Mouse (Mus musculus) WW6 (cell line): ENCODE data around the gene Lrrc71.

Source experiments
- DNase-seq: peaks from one replicate; pipeline ENCODE4 v3.0.0-alpha.2; 2013; ENCODE audit warnings: low read depth, low spot score

Lrrc71 gene

DNA sequence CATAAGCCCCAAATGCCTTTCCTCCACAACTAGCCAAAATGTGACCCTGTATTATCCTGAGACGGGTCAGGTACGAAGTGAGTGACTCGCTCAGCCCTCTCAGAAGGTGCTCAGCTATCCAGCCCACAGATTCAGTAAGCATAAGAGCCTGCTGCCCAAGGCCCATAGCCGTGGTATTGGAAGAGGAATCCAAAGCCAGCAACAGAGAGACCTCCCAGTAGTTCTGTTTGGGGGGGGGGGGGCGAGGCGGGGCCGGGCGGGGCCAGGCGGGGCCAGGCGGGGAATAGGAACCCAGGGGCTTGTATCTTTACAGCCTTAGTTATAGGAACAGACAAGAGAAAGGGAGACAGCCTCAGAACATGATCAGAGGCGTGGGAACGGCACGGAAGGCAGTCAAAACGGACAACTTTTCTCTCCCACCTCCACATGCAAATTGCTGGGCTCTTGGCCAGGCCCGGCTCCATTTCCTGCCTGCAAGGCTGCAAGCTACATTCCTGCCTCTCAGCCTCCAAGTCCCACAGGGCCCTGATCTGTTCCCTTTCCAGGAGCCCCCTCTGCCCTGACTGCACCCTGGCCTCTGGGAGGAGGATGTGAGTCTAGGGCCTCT, 15.4 kb upstream of the Lrrc71 start:
- no peak for DNase-seq

- no peak for DNase-seq
Observed at GRCm38 (mm10) chr3:87763202-87763601, 14.8 kb upstream of the Lrrc71 start.

- DNase-seq, result no peak
Observed at GRCm38 (mm10) chr3:87761408-87762375, 13.3 kb upstream of the Lrrc71 start.

DNA sequence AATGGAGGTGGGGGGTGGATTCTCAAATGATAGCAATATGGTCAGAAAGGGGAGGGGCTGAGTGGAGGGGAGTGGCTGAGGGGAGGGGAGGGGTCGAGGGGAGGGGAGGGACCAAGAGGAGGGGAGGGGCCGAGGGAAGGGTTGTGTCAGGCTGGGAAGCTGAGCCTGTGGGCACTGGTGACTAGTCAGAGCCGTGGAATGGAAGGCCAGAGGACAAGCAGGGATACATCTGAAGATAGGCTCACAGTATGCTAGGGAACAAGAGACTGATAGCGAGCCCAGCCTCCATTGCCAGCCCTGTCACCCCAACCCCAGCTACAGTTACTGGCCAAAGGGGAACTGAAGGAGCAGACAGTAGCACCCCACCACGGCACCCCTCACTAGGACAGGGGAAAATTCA, 10.2 kb upstream of the Lrrc71 start:
- no peak for DNase-seq

- DNase-seq, result no peak
Observed at GRCm38 (mm10) chr3:87756488-87756887, 8.1 kb upstream of the Lrrc71 start.

DNA sequence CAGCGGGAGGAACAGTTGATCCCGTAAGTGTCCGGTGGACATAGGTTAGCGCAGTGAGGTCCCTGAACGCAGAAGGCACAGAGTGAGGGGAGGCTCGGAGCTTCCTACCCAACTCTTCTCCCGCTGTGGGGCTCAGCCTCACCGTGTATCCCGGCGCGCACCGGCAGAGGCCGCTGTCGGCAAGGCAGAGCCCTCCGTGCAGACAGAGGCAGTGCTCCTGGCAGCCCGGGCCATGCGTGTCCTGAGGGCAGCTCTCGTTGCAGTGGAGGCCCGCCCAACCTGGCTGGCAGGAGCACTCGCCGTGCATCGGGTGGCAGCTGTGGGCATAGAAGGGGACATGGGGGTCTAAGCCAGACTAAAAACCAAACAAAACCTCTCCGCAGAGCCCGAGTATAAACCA, 7.5 kb upstream of the Lrrc71 start:
- DNase-seq, result no peak

- DNase-seq, result no peak
Observed at GRCm38 (mm10) chr3:87753829-87754228, 5.4 kb upstream of the Lrrc71 start.

GRCm38 (mm10) chr3:87752567-87752966, 4.1 kb upstream of the Lrrc71 start:
- DNase-seq, result no peak

DNA sequence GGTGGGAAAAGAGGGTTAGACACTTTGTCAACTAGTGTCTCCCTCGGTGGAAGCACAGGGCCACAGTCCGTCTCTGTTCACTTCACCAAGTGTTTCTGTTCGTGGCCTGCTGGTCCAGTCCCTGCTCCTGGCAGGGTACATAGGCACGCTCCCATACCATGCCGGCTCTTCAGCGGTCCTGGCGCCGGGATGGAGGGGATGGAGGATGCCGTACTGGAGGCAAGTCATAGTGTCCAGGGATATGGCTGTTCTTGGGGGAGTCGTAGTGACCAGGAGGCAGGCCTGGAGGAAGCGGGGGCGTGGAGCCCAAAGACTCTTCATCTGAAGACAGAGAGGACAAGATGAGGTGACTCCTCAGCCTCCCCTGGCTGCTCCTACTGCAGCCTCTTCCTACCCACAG, 1.6 kb upstream of the Lrrc71 start:
- no peak for DNase-seq

DNA sequence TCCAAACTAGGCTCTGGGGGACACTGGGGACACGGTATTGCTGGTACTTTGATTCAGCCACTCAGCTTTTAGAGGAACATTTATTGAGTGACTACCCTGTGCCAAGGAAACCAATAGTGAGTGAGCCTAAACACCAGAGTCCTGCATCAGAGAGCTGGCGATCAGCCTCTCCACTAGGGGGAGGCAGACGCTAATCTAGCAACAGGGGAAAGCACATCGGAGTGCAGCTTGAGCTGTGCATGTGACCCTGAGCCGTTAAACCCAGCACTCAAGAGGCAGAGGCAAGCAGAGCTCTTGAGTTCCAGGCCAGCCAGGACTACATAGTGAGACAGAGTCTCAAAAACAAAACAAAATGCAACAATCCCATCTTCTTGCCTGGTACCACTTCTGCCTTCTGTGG, 611 bp upstream of the Lrrc71 start:
- DNase-seq, result no peak

DNA sequence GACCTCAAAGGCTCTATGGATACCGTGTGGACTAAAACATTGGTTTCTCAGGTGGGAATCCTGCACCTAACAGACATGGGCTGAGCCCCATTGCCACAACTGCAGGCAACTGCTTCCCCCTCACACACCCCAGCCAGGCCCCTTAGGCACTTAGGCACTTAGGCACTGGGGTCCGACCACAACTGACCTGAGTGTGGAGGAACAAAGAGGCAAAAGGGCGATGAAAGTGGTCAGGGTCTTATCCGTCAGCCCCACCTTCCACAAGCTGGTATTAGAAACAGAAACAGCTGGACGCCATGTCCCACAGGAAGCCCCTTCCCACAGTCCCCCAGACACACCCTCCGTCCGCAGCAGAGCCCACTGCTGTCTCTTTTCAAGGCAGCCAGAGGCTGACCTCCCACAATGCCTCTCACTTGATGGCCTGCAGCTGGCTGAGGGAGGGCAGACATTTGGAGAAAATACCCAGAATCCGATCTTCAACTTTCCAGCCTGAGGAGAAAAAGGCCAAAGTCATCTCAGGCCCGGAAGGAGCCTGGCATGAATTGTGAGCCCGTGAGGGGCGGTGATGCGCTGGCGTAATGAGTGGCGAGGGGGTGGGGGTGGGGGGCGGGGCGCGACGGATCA, 3.3 kb downstream of the Lrrc71 start:
- DNase-seq, result no peak

- DNase-seq, result no peak
Observed at GRCm38 (mm10) chr3:87743927-87744326, 4.5 kb downstream of the Lrrc71 start.

DNA sequence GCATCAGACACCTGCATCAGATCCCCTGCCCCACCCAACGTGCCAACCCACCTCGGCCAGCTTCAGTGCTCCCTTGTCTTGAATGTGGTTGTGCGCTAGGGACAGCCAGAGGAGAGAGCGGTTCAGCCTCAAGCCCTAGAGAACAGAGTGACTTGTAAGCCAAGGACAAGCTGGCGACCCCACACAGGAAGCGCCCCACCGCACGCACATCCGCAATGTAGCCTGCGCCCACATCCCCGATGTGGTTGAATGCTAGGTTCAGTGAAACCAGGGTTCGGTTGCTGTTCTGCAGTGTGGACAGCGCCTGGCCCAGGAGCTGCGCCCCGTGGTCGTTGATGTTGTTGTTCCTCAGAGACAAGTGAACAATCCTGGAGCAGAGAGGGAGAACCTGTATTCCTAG, 5.7 kb downstream of the Lrrc71 start:
- DNase-seq, result no peak

DNA sequence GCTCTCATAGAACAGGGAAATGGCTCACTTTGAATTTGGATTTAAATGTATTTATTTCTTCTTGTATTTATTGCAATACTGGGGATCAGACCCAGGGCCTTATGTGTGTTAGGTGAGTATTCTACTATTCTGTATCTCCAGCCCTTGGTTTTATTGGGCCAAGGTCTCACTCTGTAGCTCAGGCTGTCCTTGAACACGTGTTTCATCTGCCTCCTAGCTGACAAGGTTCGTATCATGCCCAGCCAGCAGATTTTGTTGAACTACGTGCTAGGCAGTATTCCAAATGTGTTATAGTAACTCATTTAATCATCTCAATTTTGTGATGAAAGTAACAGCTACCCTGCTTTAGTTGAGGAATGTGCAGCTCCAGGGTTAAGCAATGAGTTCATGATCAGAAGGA, 6.4 kb downstream of the Lrrc71 start:
- DNase-seq, result no peak

- no peak for DNase-seq
Observed at GRCm38 (mm10) chr3:87738906-87739305, 9.5 kb downstream of the Lrrc71 start.

- DNase-seq, result no peak
Observed at GRCm38 (mm10) chr3:87735335-87735734, 13.1 kb downstream of the Lrrc71 start.

GRCm38 (mm10) chr3:87733984-87734761, 14.3 kb downstream of the Lrrc71 start:
- DNase-seq, result no peak

- no peak for DNase-seq
Observed at GRCm38 (mm10) chr3:87733098-87733497, 15.3 kb downstream of the Lrrc71 start.

GRCm38 (mm10) chr3:87728696-87729095, 19.7 kb downstream of the Lrrc71 start:
- DNase-seq, result no peak

DNA sequence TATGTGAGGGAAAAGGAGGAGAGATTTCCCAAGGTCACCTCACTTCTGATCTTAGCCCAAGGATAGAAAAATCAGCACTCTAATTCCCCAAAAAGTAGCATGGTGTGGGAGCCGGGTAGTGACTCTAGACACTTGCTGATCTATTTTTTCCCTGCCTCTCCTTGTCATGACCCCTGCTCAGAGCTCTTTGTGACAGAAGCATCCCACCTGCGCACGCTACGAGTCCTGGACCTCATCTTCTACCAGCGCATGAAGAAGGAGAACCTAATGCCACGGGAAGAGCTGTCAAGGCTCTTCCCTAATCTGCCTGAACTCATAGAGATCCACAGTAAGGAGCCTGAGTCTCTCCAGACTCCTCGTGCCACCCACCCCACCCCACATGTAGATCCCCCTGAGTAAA, 22.2 kb downstream of the Lrrc71 start:
- DNase-seq, result no peak

- no peak for DNase-seq
Observed at GRCm38 (mm10) chr3:87725396-87726160, 22.8 kb downstream of the Lrrc71 start.
